Mouse (Mus musculus) forebrain, embryonic 12.5 days (tissue): ENCODE results near the gene Cep63. TPM values are rescaled to one million over a fixed set of nuclear protein-coding genes. Genes with fewer than 3 reads are reported as not detected.
A peak's percentile ranks its signal among the peaks of the same experiment; 100 is the strongest.

Experiments used
- ATAC-seq: fragments of 200-750 bp; cut with Nextera tagmentation; 2 replicates; pipeline ENCODE4 v1.8.0; 2017; ENCODE audit warnings: moderate TSS enrichment; ENCODE audit not compliant: low FRiP score
- H3K27ac ChIP-seq: fragments of 300-500 bp; sonication (generic); 2 replicates; pipeline ENCODE4 v1.5.1; 2016; ENCODE audit warnings: mild to moderate bottlenecking
- H3K27me3 ChIP-seq: fragments of 300-500 bp; sonication (generic); 2 replicates; pipeline ENCODE4 v1.6.1; 2016; ENCODE audit warnings: mild to moderate bottlenecking
- H3K36me3 ChIP-seq: fragments of 300-500 bp; sonication (generic); replicated peaks from 2 replicates; pipeline ENCODE4 v1.6.1; 2016; ENCODE audit warnings: mild to moderate bottlenecking
- H3K4me1 ChIP-seq: fragments of 300-500 bp; sonication (generic); 2 replicates; pipeline ENCODE4 v1.6.1; 2016
- H3K4me2 ChIP-seq: fragments of 300-500 bp; sonication (generic); 2 replicates; pipeline ENCODE4 v1.6.1; 2016; ENCODE audit warnings: mild to moderate bottlenecking, moderate library complexity
- H3K4me3 ChIP-seq: fragments of 300-500 bp; sonication (generic); replicated peaks from 2 replicates; pipeline ENCODE4 v1.5.1; 2016; ENCODE audit warnings: mild to moderate bottlenecking
- H3K9ac ChIP-seq: fragments of 300-500 bp; sonication (generic); 2 replicates; pipeline ENCODE4 v1.6.1; 2016; ENCODE audit warnings: mild to moderate bottlenecking
- H3K9me3 ChIP-seq: fragments of 300-500 bp; sonication (generic); 2 replicates; pipeline ENCODE4 v1.6.1; 2016
- WGBS: fragments of 180-500 bp; shearing (Covaris S2); methylation state at CpG from one replicate; pipeline ENCODE4 v1.1.7; 2016; 5-methylcytosine and 5-hydroxymethylcytosine counted together
- polyA plus RNA-seq: library from polyadenylated mRNA; unstranded; fragments of >200 nt; fragmentation: Nextera tagmentation; extraction: Ambion mirVana; gene quantifications from 2 replicates; pipeline ENCODE4 v1.2.1, GENCODE M21; 2016

The Cep63 gene
- polyA plus RNA-seq, 1 experiment from 2014 or later: 61.7 TPM

DNA sequence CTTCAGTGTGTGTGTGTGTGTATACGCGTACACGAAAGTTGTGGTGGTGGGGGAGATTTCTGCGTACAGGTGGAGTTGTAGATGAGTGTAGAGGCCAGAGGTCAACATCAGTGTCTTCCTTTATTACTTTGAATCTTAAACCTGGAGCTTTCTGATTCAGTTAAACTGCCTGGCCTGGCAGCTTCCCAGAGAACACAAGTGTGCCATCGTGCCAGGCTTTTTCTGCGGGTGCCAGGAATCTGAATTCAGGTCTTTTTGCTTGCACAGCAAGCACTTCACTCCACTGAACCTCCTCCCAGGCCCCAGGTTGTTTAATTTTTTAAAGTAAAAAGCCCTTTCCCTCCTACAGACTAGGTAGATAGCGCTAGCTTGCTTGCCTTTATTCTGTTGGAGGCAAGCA is 1.1 kb upstream of the Cep63 start:
- Histone ChIP-seq H3K9me3 (no peaks in the 10 kb centered on the region), H3K27me3 (no peaks in the 10 kb centered on the region), H3K9ac (peak overlapping the region; percentile 96), H3K4me1 (peaks cover 17% of the 10 kb centered on the region), H3K4me2 (peak overlapping the region; percentile 68), H3K4me3 (peak overlapping the region; percentile 78), H3K36me3 (peaks cover 4% of the 10 kb centered on the region; the same call in 1 of the 2 replicates), H3K27ac (0 out of 2 replicates have a peak overlapping the region, but pooled peaks have one; percentile 98)
- ATAC-seq: no peak
- 91% methylated on average over 7 of the region's 7 CpGs for WGBS

DNA sequence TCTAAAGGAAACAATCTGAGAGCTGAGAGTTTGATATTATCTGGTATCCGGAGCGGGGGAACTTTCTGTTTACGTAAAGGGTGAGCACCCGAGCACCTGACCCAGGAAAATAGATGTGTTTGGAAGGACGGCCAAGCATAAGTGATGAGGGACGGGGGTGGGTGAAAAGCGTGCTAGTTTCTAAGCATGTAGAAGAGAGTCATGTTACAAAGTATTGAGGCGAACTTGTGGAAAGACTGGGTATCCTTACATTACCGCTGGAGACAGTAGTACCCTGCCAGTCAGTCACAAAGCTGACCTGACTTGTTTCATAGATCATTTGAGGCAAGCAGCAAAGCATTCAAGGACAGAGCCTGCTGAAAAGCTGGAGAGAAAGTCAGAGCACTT is 498 bp upstream of the Cep63 start:
- Histone ChIP-seq H3K4me2 (peak overlapping the region; percentile 68), H3K27me3 (no peaks in the 10 kb centered on the region), H3K9me3 (no peaks in the 10 kb centered on the region), H3K4me3 (peak overlapping the region; percentile 78), H3K27ac (peak overlapping the region; percentile 98), H3K4me1 (peaks cover 17% of the 10 kb centered on the region), H3K36me3 (peaks cover 4% of the 10 kb centered on the region; the same call in 1 of the 2 replicates), H3K9ac (peak overlapping the region; percentile 96)
- under 1% methylated on average over 9 of the region's 9 CpGs for WGBS
- 0 out of 2 replicates have a peak, but pooled peaks have one; percentile 0 for ATAC-seq

DNA sequence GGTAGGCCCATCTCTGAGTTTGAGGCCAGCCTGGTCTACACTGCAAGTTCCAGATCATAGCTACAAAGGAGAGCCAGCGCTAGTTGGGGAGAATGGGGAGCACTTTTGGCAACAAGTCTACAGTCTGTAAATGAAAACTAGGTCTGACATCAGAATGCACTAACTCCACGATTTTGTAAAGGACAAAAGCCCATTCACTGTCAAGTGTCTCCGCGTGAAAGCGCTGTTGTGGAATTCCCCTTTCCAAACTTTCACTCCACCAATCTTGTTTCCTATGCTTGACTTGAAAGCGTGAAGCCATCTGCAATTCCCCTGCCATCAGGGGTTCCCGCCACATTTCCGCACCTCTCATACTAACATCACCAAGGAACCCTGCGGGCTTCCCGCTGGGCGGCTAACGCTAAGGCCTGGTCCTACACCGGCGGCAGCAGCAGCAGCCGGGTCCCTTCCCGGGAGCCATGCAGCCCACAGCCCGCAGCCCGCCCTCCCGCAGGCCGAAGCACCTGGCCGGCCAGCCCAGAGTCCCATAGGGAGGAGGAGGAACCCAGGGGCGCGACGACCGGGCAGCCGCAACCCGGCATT is 842 bp downstream of the Cep63 start:
- WGBS: under 1% methylated on average over 24 of the region's 27 CpGs
- H3K4me3 ChIP-seq: peak overlapping the region; percentile 78
- peaks cover 17% of the 10 kb centered on the region for H3K4me1 ChIP-seq

GRCm38 (mm10) chr9:102623581-102623980 is 2.8 kb downstream of the Cep63 start:
- 90% methylated on average over 7 of the region's 7 CpGs for WGBS
- no peaks in the 10 kb centered on the region for H3K27me3 ChIP-seq
- peaks cover 17% of the 10 kb centered on the region for H3K4me1 ChIP-seq

More for the DNA sequence above, 842 bp downstream of the Cep63 start:
- H3K4me2 ChIP-seq: peak overlapping the region; percentile 68
- H3K9me3 ChIP-seq: no peaks in the 10 kb centered on the region
- ATAC-seq: no peak; the same call in 1 of the 2 replicates
- H3K9ac ChIP-seq: peak overlapping the region; percentile 96
- peak overlapping the region; percentile 98 for H3K27ac ChIP-seq
- no peaks in the 10 kb centered on the region for H3K27me3 ChIP-seq
- H3K36me3 ChIP-seq: peaks cover 4% of the 10 kb centered on the region; the same call in 1 of the 2 replicates

GRCm38 (mm10) chr9:102622876-102623275 is 3.5 kb downstream of the Cep63 start:
- ATAC-seq: no peak
- peak overlapping the region; percentile 13; the same call in 1 of the 2 replicates for H3K27ac ChIP-seq
- H3K27me3 ChIP-seq: no peaks in the 10 kb centered on the region
- H3K9ac ChIP-seq: no peak overlapping the region
- H3K4me2 ChIP-seq: no peak overlapping the region
- H3K4me1 ChIP-seq: peaks cover 17% of the 10 kb centered on the region
- 87% methylated on average over 6 of the region's 6 CpGs for WGBS
- H3K4me3 ChIP-seq: no peak overlapping the region
- no peaks in the 10 kb centered on the region for H3K9me3 ChIP-seq
- H3K36me3 ChIP-seq: peaks cover 11% of the 10 kb centered on the region

More at GRCm38 (mm10) chr9:102623581-102623980, 2.8 kb downstream of the Cep63 start:
- no peaks in the 10 kb centered on the region for H3K9me3 ChIP-seq
- H3K27ac ChIP-seq: no peak overlapping the region
- ATAC-seq: no peak
- no peak overlapping the region for H3K4me3 ChIP-seq
- peaks cover 5% of the 10 kb centered on the region for H3K36me3 ChIP-seq
- H3K9ac ChIP-seq: no peak overlapping the region
- no peak overlapping the region for H3K4me2 ChIP-seq

- no peak for ATAC-seq
- peaks cover 12% of the 10 kb centered on the region for H3K4me1 ChIP-seq
- no peak overlapping the region for H3K4me2 ChIP-seq
- peaks cover 11% of the 10 kb centered on the region for H3K36me3 ChIP-seq
- no peak overlapping the region for H3K9ac ChIP-seq
- no peak overlapping the region for H3K4me3 ChIP-seq
- H3K27ac ChIP-seq: peak overlapping the region; percentile 13; the same call in 1 of the 2 replicates
- WGBS: 42% methylated on average over 5 of the region's 5 CpGs
- H3K27me3 ChIP-seq: no peaks in the 10 kb centered on the region
- no peaks in the 10 kb centered on the region for H3K9me3 ChIP-seq
These were observed 4.0 kb downstream of the Cep63 start for GRCm38 (mm10) chr9:102622192-102622857.

GRCm38 (mm10) chr9:102621385-102621784 is 4.9 kb downstream of the Cep63 start:
- no peaks in the 10 kb centered on the region for H3K27me3 ChIP-seq
- 75% methylated on average over 5 of the region's 5 CpGs for WGBS
- no peak for ATAC-seq
- H3K9me3 ChIP-seq: no peaks in the 10 kb centered on the region
- H3K4me1 ChIP-seq: peaks cover 7% of the 10 kb centered on the region
- no peak overlapping the region for H3K9ac ChIP-seq
- peaks cover 14% of the 10 kb centered on the region for H3K36me3 ChIP-seq
- no peak overlapping the region for H3K27ac ChIP-seq
- no peak overlapping the region for H3K4me3 ChIP-seq
- H3K4me2 ChIP-seq: no peak overlapping the region

GRCm38 (mm10) chr9:102616267-102616666 is 10.1 kb downstream of the Cep63 start:
- peaks cover 48% of the 10 kb centered on the region for H3K36me3 ChIP-seq
- H3K27ac ChIP-seq: no peak overlapping the region

GRCm38 (mm10) chr9:102615071-102615470 is 11.3 kb downstream of the Cep63 start:
- Histone ChIP-seq H3K4me3 (no peak overlapping the region), H3K27ac (no peak overlapping the region)

More at GRCm38 (mm10) chr9:102616267-102616666, 10.1 kb downstream of the Cep63 start:
- Histone ChIP-seq H3K4me2 (no peak overlapping the region), H3K4me1 (no peaks in the 10 kb centered on the region), H3K9ac (no peak overlapping the region), H3K27me3 (no peaks in the 10 kb centered on the region), H3K4me3 (no peak overlapping the region), H3K9me3 (no peaks in the 10 kb centered on the region)
- ATAC-seq: no peak
- 87% methylated on average over 9 of the region's 9 CpGs for WGBS

DNA sequence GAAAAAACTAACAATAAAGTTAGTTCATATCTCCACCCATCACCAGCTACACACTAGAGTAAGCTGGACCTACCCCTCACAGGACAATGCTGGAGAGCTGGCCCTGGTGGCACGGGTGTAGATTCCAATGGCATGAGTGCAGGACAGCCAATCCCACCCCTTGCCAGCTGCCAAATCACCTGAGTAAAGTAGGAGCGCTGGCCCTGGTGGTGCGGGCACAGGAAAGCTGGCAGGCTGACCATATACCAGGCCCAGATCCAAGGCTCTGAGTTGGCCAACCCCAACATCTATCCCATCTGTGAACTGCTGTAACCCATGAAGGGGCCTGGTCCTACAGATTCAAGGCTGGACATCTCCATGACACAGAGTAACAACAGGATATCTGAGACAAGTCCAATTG is 17.1 kb downstream of the Cep63 start:
- Histone ChIP-seq H3K4me2 (no peak overlapping the region), H3K36me3 (peaks cover 34% of the 10 kb centered on the region), H3K27ac (no peak overlapping the region), H3K27me3 (no peaks in the 10 kb centered on the region), H3K9ac (no peak overlapping the region), H3K4me3 (no peak overlapping the region), H3K4me1 (no peaks in the 10 kb centered on the region), H3K9me3 (no peaks in the 10 kb centered on the region)
- ATAC-seq: no peak
- 96% methylated on average over 3 of the region's 3 CpGs for WGBS

More at GRCm38 (mm10) chr9:102615071-102615470, 11.3 kb downstream of the Cep63 start:
- Histone ChIP-seq H3K27me3 (no peaks in the 10 kb centered on the region), H3K4me2 (no peak overlapping the region), H3K9ac (no peak overlapping the region), H3K36me3 (peaks cover 54% of the 10 kb centered on the region), H3K4me1 (no peaks in the 10 kb centered on the region), H3K9me3 (no peaks in the 10 kb centered on the region)
- WGBS: 82% methylated on average over 3 of the region's 3 CpGs
- ATAC-seq: no peak

DNA sequence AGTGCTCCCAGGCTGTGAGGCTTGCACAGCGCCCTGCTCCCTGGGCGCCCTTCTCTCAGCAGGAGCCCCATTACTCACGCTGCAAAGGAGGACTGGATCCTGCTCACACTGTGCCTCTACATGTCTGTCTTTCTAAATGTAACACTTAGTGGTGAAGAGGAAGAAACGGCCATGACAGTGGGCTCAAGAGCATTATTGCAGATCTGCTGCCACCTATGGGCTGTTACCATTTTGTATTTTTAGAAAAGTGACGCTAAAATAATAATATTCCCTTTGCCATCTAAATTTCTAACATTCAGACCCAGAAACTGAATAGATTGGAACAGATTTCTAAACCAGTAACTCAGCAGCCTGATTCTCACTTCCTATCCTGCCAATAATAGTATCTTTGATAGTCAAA is 18.9 kb downstream of the Cep63 start:
- Histone ChIP-seq H3K27me3 (no peaks in the 10 kb centered on the region), H3K36me3 (peaks cover 28% of the 10 kb centered on the region), H3K4me3 (no peak overlapping the region), H3K9me3 (no peaks in the 10 kb centered on the region), H3K4me1 (no peaks in the 10 kb centered on the region), H3K4me2 (no peak overlapping the region), H3K27ac (no peak overlapping the region), H3K9ac (no peak overlapping the region)
- ATAC-seq: no peak
- WGBS: 69% methylated on average over 5 of the region's 5 CpGs

DNA sequence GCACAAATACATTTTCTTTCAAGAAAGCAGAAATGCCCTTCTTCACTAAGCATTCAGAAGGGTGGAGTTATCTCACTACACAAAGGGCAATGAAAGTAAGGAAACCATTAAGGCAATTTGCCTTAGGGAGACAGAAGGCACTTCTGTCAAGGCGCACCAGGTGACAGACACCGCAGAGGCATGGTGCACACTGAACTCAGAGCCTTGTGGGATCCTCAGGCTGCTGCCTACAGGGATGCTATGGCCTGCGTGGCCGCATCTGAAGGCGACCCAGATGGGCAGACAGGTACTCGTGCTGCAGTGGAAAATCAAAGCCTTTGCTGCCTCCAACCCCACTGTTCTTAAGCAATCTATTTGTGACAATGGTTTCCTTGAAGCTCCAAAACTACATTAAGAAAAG is 21.2 kb downstream of the Cep63 start:
- WGBS: 81% methylated on average over 6 of the region's 6 CpGs
- ATAC-seq: no peak

More for the DNA sequence above, 21.2 kb downstream of the Cep63 start:
- Histone ChIP-seq H3K36me3 (peaks cover 23% of the 10 kb centered on the region), H3K27ac (no peak overlapping the region), H3K9ac (no peak overlapping the region), H3K9me3 (no peaks in the 10 kb centered on the region), H3K4me2 (no peak overlapping the region), H3K27me3 (no peaks in the 10 kb centered on the region), H3K4me1 (no peaks in the 10 kb centered on the region), H3K4me3 (no peak overlapping the region)
